Mouse (Mus musculus) kidney, adult 18-20 months (tissue): ENCODE data around the gene Tuba1a.
"Not testable (repeated sequence)": the region's sequence is repeated elsewhere in the genome, so short reads cannot be mapped to it uniquely, and the experiment has no call there.

Source experiments
- DNase-seq: peaks from one replicate; pipeline ENCODE4 v3.0.0; 2021

The Tuba1a gene

GRCm38 (mm10) chr15:98985240-98985981 lies 31.9 kb upstream of the Tuba1a start:
- DNase-seq: peak; percentile 86

GRCm38 (mm10) chr15:98984681-98985080 lies 31.2 kb upstream of the Tuba1a start:
- DNase-seq: no peak

GRCm38 (mm10) chr15:98983431-98984081 lies 30.1 kb upstream of the Tuba1a start:
- DNase-seq: no peak

- DNase-seq: no peak
Measured at GRCm38 (mm10) chr15:98982100-98982499, 28.6 kb upstream of the Tuba1a start.

DNA sequence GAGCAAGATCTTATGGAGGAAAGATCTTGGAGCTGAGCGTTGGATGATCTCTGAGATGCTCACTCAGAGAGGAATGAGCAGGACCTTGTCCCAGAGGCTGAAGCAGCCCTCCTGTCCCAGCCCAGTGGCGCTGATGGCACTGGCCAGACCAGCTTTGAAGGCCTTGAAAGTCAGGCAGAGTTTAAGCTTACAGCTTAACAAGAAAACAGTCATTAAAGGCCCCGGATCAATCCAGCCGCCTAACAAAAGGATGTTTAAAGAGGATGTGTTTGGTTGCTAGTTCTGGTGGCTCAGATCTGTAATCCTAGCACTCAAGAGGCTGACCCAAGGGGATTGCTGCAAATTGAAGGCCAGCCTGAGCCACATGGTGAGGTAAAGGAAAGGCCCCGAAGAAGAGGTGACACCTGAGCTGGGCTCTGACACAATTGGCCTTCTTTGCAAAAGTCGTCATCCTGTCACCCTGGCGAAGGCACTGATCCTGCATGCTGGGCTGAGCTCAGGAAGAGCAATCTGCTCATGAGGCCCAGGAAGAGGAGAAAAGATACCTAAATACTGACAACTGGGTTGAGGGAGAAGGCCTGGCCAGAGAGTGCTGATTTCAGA lies 26.6 kb upstream of the Tuba1a start:
- no peak for DNase-seq

DNA sequence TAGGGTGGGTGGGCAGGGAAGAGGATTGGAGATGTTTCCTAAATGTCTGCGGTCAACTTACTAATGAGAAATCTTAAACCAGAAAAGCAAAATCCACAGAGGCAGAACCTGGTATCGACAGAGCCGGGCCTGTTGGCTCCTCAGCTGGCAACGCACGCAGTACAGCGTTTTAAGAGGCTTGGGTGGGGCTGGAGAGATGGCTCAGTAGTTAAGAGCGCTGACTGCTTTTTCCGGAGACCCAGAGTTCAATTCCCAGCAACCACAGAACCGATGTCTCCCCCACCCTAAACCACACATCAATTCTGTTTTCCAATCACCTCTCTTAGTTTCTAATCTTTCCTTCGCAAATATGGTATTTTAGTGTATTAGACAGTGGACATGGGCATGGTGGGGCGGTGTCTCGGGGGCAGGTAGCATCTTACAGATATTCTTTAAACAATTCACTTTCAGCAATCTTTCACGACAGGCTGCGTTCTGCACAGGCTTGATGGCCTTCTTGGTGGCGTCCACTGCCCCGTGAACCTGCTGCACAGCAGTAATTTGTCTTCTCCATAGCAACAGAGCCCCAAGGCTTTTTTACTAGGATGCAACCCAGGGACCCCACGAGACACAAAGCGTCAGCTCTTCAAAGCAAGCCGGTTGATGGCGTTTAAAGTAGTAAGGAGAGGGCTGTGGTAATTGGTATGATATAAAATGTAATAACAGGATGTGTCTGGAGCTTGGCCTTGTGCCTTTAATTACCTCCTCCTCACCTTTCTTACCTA lies 25.1 kb upstream of the Tuba1a start:
- DNase-seq: no peak

- DNase-seq: peak; percentile 81
Measured at GRCm38 (mm10) chr15:98977759-98978408, 24.4 kb upstream of the Tuba1a start.

DNA sequence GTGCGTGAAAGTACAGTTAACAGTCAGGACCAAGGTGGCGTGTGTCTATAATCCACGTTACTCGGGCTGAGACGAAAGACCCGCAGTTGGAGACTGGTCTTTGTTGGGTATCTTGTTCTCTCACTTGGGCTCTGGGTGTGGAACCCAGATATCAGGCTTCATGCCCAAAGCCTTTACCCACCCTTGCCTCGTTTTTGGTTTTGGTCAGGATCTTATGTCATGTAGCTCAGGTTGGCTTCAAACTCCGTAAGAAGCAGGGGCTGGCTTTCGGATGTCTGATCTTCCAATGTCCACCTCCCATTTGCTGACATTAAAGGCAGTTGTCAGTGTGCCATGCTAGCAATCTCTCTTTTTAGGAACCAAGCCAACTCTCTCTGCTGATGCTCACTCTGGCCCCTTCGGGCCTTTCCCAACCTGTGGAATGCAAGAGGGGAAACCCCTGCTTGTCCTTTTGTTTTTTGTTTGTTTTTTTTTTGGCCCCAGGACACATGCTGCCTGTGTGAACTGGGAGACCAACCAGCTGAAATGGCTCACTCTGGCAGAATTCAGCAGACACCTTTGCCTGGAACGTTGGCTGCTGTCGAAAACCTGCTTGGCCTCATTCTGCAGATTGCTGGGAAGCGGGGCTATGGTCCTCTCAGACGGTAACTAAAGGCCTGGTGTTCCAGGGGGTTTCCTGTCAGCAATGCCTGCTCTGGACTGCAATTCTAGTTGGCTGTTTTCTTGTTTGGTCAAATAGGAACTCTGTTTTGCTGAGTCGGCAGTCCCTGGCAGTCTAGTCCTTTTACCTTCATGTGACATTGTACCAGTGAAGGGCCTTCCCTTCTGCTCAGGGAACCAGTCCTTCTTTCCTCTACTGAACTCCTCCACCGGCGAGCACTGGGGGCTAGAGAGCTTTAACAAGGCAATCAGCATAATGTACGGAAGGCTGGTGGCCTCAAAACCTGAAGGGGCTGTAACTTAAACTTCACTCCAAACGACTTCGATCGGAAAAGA lies 23.6 kb upstream of the Tuba1a start:
- DNase-seq: peak; percentile 46

- peak; percentile 51 for DNase-seq
Measured at GRCm38 (mm10) chr15:98973015-98973614, 19.6 kb upstream of the Tuba1a start.

DNA sequence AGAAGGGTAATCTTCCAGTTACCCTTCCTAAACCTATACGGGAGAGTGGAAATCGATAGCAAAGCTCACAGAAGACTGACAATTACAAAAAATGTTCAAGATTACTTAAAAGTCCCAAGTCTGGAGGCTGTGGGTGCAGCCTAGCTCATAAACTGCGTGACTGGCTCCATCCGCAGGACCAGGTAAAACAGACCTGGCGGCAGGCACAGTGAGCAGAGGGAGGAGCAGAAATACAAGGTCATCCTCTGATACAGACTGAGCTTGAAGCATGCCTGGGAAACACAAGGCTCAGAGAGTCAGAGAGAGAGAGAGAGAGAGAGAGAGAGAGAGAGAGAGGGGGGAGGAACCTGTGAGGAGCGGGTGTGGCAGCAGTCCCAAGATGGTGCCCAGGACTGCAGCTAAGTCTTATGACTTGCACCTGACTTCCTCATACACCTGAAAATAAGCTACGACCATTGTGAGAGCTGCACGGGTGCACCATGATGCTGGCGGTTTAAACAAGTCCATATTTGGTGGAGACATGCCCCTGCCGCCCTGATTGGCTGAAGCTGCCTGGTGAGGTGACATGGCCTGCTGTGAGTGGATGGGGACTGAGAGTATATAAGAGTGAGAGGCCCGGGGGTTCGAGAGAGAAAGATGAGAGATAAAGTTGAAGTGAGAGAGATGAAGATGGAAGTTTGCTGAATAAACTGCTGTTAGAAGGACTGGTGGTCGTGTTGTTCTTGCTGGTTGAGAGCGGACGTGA lies 18.2 kb upstream of the Tuba1a start:
- not testable (repeated sequence) for DNase-seq

- no peak for DNase-seq
Measured at GRCm38 (mm10) chr15:98971111-98971510, 17.6 kb upstream of the Tuba1a start.

GRCm38 (mm10) chr15:98969372-98970101 lies 16.0 kb upstream of the Tuba1a start:
- no peak for DNase-seq

DNA sequence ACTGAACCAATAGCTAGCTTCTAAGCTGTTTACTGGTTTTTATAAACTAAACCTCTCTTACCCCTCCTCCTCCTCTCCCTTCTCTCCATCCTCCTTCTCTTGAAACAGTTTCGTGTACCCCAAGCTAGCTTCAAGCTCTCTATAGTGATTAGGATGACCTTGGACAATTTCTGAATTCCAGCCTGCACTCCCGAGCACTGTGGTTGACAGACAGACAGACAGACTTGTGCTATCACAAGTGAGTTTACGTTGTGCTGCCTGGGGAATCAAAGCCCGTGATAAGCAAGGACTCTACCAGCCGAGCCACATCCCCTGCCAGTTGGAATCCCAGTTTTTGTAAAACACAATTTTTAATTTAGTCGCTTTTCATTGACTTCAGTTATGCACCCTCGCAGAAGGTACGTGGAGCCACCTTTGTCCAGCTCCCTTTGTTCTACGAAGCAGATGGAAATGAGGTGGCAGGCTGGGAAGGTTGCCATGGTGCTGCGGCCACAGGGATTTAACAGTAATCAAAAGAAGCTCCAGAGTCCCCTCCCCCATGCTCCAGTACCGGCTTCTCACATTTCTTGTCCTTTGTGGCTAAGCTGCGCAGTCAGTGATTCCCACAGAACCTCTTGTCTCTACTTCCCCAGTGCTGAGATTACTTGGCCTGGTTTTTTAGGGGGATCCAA lies 15.3 kb upstream of the Tuba1a start:
- DNase-seq: no peak

DNA sequence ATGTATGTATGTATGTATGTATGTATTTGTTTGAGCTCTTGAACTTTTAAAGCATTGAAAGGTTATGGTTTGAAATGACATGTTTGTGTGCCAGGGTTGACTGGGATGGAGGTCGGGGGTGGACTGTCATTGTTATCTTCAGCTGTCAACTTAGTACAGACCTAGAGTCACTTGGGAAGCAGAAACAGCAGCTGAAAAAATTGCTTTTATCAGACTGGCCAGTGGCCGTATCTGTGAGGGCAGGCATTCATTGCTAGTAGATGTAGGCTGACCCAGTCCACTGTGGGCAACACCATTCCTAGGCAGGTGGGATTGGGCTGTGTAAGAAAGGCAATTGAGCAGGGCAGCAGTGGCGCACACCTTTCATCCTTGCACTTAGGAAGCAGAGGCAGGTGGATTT lies 6.0 kb upstream of the Tuba1a start:
- no peak for DNase-seq

- DNase-seq: no peak
Measured at GRCm38 (mm10) chr15:98958901-98959420, 5.5 kb upstream of the Tuba1a start.

DNA sequence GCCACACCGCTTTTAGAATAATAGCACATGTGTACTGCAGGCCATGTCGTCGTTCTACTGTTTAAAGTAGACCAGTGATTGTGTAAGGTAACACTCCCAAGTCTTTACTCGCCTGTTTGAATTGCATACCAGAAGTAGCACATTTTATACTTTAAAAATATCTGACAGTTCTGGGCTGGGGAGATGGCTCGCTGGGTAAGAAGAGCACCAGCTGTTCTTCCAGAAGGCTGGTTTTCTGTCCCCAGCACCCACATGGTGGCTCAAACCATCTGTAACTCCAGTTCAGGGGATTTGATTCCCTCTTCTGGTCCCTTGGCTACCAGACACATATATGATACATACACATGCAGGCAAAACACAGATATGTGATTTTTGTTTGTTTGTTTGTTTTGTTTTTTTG lies 4.0 kb upstream of the Tuba1a start:
- DNase-seq: no peak

DNA sequence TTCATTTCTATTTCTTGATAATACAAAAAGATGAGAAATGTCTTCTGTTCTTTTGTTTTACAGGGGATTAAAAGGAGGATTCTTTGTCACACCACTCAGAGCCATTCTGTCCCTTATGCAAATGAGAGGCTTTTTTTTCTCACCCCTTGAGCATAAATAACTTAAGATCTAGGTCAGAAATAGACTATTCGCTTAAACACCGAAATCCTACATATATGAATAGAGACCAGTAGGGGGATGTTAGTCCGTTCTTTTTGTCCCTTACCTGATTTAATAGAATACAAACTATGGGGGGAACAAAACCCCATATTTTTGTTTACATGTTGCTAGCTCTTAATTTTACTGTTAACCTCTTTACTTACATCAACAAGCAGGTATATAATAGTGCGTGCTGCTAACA lies 2.5 kb upstream of the Tuba1a start:
- no peak for DNase-seq

GRCm38 (mm10) chr15:98955324-98955723 lies 1.8 kb upstream of the Tuba1a start:
- no peak for DNase-seq
